Mouse (Mus musculus) cerebellum, adult 8-10 months (tissue): ENCODE data around the gene Gtse1.
"Not testable (repeated sequence)": the region's sequence is repeated elsewhere in the genome, so short reads cannot be mapped to it uniquely, and the experiment has no call there.

Experiments used
- DNase-seq: peaks from one replicate; pipeline ENCODE4 v3.0.0; 2022

The Gtse1 gene

DNA sequence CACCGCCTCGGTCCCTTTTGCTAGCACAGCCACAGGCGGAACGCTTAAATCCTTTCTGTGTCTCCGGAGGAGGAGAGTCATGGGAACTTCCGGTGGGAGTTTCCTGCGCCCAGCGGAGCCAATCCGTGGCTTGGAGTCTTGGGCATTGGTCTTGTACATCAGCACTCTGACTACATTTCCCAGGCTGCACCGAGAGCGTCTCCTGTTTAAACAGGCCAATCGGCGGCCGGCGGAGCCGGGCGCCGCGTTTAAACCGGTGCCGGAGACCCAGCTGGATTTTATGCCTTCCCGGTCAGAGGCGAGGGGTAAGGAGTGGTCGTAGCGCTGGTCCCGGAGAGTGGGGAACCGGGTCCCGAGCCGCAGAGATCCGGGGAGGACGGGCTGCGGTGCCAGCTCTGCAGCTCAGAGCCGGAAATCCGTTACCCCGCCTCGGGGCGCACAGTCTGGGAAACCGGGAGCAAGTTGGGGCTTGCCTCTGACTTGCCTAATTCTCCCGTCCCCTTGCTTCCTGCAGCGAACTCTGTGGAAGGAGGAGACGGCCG is at the start of gene Gtse1:
Gene Gtse1 (plus strand): TSS at position 256 of the 542 bp plus-strand sequence.
- DNase-seq, result peak; percentile 93

GRCm38 (mm10) chr15:85810462-85810805 is 49.1 kb upstream of the Gtse1 start:
- DNase-seq, result no peak

DNA sequence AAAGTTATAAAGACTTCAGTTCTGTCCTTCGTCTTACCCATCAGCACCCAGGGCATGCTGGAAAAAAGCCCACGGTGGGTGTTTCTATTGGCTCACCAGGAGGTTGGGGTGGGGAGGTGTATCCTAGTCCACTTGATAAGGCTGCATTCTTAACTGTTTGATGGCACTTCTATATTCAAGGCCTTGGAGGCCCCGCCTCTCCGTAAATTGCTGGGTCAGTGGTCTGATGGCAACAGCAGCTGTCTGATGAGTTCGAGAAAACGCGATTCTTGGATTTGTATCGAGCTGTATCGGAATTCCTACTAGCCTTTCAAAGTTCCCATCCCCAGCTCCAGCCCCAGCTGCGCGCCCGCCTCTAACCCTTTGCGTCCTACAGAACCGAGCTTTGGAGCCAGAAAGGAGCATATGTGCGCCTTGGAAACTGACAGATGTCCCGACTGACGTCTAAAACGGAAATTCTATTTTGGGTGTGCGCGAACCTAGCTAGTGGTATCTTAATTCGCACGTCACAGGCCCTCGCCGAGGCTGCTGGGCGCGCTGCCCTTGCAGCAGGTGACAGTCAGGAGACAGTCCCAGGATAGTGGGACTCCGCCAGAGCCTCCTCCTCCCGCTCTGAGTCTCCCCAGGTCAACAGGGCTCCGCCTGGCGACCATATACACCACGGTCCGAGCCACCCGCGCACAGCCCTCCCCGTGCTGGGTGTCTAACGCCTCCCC is 48.6 kb upstream of the Gtse1 start:
- peak; percentile 87 for DNase-seq

DNA sequence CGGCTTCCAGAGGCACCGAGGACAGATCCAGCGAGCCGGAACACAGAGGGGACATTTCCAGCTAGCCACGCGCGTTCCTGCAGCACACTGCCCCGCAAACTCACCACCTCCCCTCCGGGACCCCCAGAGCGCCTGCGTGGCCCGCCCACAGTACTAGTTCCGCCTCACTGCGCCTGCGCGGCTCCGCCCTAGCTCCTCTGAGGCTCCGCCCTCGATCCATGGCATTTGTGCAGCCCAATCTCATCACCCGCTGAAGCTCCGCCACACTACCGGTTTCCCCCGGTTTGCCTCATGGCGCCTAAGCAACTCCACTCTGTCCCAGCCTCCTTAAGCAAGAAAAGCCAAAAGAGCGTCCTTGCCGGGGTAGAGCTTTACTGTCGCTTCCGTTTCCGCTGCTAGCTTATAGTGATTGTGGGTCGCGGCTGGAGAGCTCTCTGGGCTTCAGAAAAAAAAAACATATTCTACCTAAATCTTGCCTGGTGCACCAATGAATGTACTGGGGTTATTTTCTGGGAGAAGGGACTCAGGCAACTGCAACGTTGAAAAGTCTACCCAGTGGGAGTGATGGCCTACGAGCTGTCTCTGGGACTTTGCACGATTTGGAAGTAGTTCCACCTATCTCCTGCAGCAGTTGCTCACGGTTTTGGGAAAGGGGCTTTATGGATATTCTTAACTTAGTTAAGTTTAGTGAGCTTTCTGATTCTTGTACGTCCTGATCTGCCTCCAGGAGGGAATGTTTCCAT is 47.8 kb upstream of the Gtse1 start, which contains the start of gene Cdpf1:
Gene Cdpf1 (minus strand): TSS at position 163 of the 743 bp plus-strand sequence.
- DNase-seq, result peak; percentile 100

DNA sequence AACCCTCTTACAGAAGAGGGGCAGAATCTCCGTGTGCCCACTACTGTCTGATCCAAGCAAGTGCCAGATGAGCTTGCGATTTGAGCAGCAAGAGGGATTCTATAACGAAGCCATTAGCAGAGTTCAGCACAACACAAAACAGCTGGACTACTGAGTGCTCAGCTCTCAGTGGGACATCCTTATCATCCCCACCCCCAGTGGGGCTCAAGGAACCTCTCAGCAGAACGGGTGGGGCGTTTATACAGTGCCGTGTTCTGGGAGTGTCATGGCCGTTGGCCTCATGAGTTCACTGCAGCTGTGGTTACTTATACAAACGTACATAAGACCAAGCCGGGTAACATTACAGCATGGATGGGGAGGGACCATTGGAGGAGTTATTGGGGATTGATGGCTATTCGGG is 46.1 kb upstream of the Gtse1 start:
- DNase-seq, result no peak

DNA sequence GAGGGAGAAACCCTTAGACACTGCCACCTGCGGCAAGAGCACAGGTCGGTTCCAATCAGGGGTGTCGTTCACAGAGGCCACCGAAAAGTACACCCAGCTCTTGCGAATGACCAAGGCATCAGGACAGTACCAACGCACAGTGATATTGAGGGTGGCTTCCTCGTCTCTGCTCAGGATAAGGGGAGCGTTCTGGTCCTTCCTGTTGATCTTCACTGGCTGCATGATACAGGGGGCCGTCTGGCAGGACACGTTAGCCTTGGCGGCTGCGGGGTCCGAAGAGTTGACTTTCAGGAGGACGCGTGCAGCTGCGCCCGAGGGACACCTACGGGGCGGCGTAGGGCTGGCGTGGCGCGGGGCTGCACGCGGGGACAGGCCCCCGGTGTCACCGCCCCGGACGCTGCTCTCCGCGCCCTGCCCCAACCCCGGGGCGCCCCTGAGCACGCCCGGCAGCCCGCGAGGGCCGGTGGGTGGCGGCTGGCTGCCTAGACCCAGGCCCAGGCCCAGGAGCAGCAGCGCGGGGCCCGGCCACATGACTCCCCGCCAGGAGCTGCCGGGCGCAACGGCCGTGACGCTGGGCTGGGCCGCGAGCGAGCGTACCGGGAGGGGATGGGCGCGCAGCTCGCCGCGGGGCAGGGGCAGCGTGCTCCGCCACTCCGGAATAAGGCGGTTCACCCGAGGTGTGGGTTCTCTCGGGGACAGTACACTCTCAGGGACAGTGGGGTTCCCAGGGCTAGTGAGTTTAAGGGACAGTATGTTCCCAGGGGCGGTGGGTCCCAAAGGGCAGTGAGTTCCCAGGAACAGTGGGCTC is 38.1 kb upstream of the Gtse1 start, which contains the start of gene Pkdrej:
Gene Pkdrej (minus strand): TSS at position 532 of the 808 bp plus-strand sequence.
- peak; percentile 57 for DNase-seq

- DNase-seq, result no peak
Observed at GRCm38 (mm10) chr15:85822011-85822359, 37.6 kb upstream of the Gtse1 start.

DNA sequence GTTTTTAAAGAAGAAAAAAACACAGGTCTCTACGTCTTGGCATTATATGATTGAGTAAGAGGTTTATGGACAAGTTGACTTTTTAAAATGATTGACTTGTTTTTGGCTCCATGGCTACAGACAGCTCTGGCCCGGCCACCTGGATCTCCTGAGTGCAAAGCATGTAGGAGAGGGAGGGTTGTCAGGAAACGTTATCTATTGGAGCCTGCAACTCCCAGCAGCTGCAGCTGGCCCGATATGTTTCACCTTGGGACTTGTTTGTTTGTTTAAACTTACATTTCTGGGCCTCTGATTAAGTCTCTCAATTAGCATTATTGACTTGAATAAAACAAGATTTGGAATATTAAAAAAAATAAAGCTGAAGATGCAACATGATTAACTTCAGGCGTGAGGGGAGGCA is 32.9 kb upstream of the Gtse1 start:
- no peak for DNase-seq

DNA sequence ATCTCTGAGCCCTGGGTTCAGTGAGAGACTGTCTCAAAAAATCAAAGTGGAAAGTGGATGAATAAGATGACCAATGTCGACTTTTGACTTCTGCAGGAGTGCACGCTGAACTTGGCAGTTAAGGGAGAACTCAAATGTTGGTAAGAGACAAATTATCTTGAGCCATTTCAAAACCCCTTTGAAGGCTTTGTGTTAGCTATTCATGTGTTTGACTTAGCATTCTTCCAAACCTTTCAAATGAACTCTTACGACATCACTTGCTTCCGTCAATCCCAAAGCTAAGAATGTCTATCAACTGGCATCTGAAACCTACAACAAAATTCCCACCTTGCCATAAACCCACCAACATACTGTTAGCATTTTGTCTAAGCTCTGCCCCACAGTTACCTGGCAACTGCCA is 31.5 kb upstream of the Gtse1 start:
- no peak for DNase-seq

GRCm38 (mm10) chr15:85829470-85829869 is 30.1 kb upstream of the Gtse1 start:
- DNase-seq, result no peak

- peak; percentile 82 for DNase-seq
Observed at GRCm38 (mm10) chr15:85831954-85832590, 27.5 kb upstream of the Gtse1 start, which contains the start of gene Ttc38. Ttc38 (plus strand) TSS chr15:85832306.

DNA sequence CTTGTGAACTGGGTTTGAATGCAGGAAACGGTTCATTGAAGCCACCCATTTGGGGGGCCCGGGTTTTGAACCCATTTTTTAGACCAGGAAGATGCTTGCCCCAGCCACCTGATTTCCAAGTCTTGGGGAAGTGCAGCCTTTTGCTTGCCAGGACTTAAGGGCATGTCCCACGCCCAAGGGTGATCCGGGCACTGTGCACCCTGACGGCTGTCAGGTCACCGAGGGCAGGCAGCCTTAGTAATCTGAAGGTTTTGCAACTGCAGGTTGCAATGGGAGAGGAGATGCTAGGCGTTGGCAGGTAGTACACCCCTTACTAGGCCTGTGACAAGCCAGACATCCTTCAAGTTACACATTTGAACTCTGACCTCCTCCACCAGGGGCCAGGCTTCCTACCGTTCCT is 26.9 kb upstream of the Gtse1 start:
- no peak for DNase-seq

DNA sequence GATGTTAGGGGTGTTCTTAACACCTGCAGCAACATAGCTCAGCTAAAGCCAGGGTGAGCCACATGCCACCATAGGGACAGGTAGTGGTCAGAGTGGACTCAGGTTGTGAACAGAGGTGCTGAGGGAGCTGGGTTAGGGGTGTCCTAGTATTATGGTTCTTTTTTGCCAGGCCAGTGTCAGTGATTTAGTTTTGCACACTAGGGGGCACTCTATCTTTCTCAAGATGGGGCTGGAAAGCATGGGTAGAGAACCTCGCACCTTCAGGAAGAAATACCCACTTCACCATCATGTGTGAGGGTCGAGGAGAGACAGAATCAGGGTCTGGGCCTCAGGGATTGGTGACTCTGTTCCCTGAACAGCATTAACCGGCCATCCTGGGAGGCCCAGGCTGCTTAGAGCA is 24.2 kb upstream of the Gtse1 start:
- DNase-seq, result no peak

DNA sequence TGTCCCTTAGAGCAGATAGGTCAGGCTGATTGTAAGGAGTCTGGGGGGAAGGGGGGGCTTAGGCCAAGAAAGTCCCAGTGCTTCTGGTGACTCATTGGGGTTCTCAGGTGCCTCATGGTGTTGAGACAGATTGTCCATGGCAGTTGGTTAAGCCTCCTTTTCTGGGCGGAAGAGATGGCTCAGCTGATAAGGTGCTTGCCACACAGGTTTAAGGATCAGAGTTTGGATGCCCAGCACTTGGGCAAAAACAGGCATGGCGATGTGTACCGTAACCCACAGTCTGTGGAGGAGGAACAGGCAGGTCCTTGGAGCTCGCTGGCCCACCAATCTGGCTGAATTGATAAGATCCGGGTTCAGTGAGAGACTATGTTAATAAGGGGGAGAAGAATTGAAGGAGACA is 22.7 kb upstream of the Gtse1 start:
- DNase-seq, result no peak

- DNase-seq, result no peak
Observed at GRCm38 (mm10) chr15:85840983-85841382, 18.6 kb upstream of the Gtse1 start.

DNA sequence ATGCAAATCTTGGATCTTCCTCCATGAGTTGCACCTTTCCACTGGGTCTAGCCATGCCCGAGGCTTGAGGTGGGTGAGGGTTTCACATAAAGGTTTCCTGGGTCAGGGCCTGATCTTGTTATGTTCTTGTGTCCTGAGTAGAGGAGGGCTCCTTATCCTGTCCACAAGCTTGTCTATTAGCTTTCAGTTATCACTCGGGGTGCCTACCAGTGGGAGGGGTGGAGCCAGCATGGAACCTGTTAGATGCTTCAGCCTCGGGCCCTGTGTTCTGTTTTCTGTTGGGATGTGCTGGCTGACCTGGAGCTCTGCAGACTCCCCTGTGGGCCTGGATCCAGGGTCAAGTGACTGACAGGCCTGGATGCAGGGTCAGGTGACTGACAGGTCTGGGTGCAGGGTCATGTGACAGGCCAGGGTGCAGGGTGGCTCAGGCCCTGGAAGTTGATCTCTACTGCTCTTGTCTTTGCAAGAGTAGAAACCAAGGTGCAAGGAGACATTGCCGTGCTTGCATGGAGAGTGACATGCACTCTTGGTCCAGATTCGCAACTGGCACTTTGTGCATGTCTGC is 17.7 kb upstream of the Gtse1 start:
- DNase-seq, result no peak

DNA sequence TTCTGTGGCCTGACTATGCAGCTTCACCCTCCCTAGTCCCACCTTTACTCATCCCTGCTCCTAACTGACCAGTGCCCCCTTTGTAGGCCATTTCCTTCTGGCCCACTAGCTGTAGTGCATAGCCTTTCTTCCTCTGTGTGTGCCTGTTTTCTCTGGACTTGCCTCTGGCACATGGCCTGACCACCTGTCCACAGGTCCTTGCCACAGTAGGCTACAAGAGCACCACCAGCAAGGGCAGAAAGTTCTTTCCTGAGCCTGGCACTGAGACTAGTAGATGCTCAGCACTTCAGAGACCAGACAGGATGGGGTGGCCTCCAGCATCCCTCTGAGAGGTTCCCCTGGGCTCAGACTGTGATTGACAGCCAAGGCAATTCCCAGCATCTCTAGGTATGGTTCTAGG is 14.5 kb upstream of the Gtse1 start:
- DNase-seq, result no peak

DNA sequence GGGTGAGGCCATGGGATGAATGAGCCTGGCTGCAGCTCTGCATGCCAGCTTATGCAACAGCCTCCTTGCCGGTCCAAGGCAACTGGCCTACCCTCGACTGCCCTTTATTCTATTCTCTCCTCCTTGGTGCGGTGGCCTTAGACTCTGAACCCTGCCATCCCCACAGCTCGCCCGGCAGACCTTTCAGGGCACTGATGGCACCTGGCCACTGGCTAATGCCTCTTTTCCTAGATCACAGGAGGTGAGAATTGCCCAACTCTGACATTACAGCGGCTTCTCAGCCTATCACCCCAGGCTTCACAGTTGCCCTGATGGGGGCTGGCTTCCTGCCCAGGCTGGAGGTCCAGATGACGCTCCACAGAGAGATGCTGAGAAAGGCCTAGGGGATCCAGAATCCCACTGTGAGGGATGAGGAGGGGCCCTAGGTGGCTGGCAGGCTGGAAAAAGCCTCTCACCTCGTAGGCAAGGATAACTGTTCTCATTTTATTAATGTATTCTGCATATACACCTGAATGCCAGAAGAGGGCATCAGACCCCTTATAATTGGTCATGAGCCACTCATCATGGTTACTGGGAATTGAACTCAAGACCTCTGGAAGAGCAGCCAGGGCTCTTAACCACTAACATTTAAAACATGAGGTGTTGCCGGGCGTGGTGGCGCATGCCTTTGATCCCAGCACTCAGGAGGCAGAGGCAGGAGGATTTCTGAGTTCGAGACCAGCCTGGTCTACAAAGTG is 7.7 kb upstream of the Gtse1 start:
- no peak for DNase-seq

DNA sequence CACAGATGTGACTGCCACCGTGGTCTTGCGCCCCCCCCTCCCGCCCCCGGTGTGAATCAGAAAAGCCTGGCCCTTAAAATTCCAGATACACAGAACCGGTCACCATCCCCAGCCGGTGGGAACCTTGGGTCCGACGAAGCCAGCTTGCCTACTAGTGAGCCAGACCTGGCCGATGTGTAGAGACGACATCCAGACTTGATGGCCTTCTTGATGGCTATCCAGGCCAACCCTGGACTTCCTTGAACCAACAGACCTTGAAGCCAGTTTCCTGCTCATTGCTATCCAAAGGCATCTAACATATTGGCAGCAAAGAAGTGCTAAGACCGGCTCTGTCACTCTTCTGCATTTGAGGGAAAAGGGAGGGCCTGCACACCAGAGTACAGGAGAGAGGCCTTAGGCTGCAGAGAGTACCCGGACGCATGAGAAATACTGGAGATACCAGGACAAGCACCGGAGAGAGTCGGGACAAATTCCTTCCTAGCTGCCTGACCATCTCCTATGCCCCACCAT is 510 bp upstream of the Gtse1 start:
- no peak for DNase-seq

DNA sequence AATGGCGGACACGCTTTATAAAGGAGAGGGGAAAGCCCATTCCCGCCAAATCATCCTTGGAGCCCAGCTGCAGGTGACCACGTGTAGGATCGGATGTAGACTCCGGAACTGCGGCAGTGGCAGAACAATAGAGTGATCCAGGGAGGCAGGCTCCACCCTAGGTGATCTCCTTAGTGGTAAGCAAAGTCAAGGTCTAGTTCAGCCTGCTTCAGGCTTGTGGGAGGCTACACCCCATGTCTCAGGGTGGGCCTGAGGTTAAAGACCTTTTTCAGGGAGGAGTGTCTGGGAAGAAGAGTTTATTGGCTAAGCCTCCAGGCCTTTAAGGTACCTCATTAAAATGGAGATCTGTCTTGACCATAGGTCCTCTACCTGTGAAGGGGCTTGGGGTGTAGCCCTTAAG is 6.4 kb downstream of the Gtse1 start:
- DNase-seq, result not testable (repeated sequence)

GRCm38 (mm10) chr15:85867696-85868095 is 8.2 kb downstream of the Gtse1 start:
- DNase-seq, result peak; percentile 73
